Mouse (Mus musculus) heart, postnatal 0 days (tissue): ENCODE measurements around the gene Spin2c.

ENCODE experiments used
- CTCF ChIP-seq: IDR thresholded peaks from 2 replicates; pipeline ENCODE4 v1.5.1; 2016; ENCODE audit warnings: antibody characterized with exemption, control low read depth, low read depth
- EP300 ChIP-seq: IDR thresholded peaks from 2 replicates; pipeline ENCODE4 v1.6.1; 2016; ENCODE audit warnings: antibody characterized with exemption, low read depth

GRCm38 (mm10) chrX:153831951-153832561, at the start of gene Spin2c:
- no peak for TF ChIP-seq CTCF
- no peak for TF ChIP-seq EP300
